Mouse (Mus musculus) kidney, embryonic 14.5 days (tissue): ENCODE results near the gene Ptma. TPM values are rescaled to one million over a fixed set of nuclear protein-coding genes. Genes with fewer than 3 reads are reported as not detected.

Source experiments
- ATAC-seq: fragments of 200-750 bp; cut with Nextera tagmentation; 2 replicates; pipeline ENCODE4 v1.8.0; 2017; ENCODE audit warnings: moderate number of reproducible peaks, mild to moderate bottlenecking, moderate TSS enrichment, moderate library complexity; ENCODE audit not compliant: low FRiP score, low TSS enrichment
- H3K27ac ChIP-seq: fragments of 300-500 bp; sonication (generic); 2 replicates; pipeline ENCODE4 v1.5.1; 2014; ENCODE audit warnings: low read depth, mild to moderate bottlenecking, low read length, moderate library complexity, mixed read lengths
- H3K27me3 ChIP-seq: fragments of 300-500 bp; sonication (generic); 2 replicates; pipeline ENCODE4 v1.6.1; 2014; ENCODE audit warnings: mild to moderate bottlenecking, low read length; ENCODE audit not compliant: control insufficient read depth, insufficient read depth
- H3K36me3 ChIP-seq: fragments of 300-500 bp; sonication (generic); 2 replicates; pipeline ENCODE4 v1.6.1; 2014; ENCODE audit warnings: low read length, mixed read lengths; ENCODE audit not compliant: control insufficient read depth, insufficient read depth
- H3K4me1 ChIP-seq: fragments of 300-500 bp; sonication (generic); 2 replicates; pipeline ENCODE4 v1.6.1; 2014; ENCODE audit warnings: low read length, mixed read lengths; ENCODE audit not compliant: control insufficient read depth, insufficient read depth
- H3K4me2 ChIP-seq: fragments of 300-500 bp; sonication (generic); replicated peaks from 2 replicates; pipeline ENCODE4 v1.6.1; 2014; ENCODE audit warnings: low read depth, mild to moderate bottlenecking, low read length
- H3K4me3 ChIP-seq: fragments of 300-500 bp; sonication (generic); 2 replicates; pipeline ENCODE4 v1.5.1; 2014; ENCODE audit warnings: mild to moderate bottlenecking, low read length
- H3K9ac ChIP-seq: fragments of 300-500 bp; sonication (generic); 2 replicates; pipeline ENCODE4 v1.6.1; 2014; ENCODE audit warnings: low read depth, mild to moderate bottlenecking, low read length, moderate library complexity
- H3K9me3 ChIP-seq: fragments of 300-500 bp; sonication (generic); 2 replicates; pipeline ENCODE4 v1.6.1; 2016; ENCODE audit warnings: low read length; ENCODE audit not compliant: control insufficient read depth
- WGBS: fragments of 180-500 bp; shearing (Covaris S2); extraction: QIAGEN DNeasy Blood & Tissue Kit; methylation state at CpG from one replicate; pipeline ENCODE4 v1.1.7; 2014; 5-methylcytosine and 5-hydroxymethylcytosine counted together
- polyA plus RNA-seq: library from polyadenylated mRNA; unstranded; fragments of >200 nt; fragmentation: Nextera tagmentation; extraction: Ambion mirVana; gene quantifications from 2 replicates; pipeline ENCODE4 v1.2.1, GENCODE M21; 2014

Ptma gene
- polyA plus RNA-seq, 1 experiment from 2014 or later: 3,750 TPM

- H3K4me2 ChIP-seq: no peak overlapping the region
- 62% methylated on average over 7 of the region's 7 CpGs for WGBS
These were observed 34.9 kb upstream of the Ptma start for GRCm38 (mm10) chr1:86491533-86492094.

DNA sequence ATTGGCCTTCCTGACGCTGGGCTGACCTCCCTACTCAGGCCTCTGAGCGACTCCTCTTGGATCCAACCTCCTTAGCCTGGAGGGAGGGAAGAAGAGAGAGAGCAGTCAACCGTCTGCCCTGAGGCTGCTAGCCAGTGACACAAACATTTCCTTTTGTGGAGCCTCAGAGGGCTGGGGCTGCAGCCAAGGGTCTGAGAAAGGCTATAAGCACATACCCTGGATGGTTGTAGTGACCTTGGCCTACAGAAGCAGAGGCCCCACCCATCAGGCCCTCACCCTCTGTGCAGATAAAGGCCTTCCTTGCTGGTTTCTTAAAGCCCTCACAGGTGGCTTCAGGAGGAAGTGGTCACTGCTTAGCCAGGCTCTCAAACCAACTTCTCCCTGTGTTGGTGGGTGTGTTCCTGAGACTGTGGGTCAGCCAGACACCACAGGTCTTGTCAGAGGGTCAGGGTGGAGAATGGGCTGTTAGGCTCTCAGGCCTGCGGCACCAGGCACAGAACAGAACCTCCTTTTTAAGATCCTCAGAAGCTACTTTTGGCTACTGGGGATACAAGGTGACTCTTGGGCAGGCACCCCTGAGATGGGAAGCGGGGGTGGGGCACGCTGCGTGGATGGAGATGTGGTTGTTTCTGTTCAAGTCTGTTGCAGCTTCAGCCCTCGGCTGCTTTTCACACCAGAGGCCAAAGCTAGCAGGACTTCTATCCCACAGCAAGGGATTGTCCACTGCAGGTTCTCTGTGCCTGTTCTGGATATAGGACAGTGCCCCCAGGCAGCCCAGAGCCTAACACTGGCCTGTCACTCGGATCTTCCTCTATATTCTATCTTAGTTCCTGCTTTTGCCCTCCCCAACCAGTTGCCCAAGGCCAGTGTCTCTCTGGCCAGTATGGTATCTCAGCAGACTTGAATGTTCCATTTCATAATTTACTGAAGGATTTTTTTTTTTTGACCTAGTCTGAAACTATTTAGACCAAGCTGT lies 34.1 kb upstream of the Ptma start:
- Histone ChIP-seq H3K4me2 (no peak overlapping the region), H3K27me3 (no peaks in the 10 kb centered on the region)
- ATAC-seq: no peak

More at GRCm38 (mm10) chr1:86491533-86492094, 34.9 kb upstream of the Ptma start:
- no peak for ATAC-seq
- Histone ChIP-seq H3K36me3 (no peaks in the 10 kb centered on the region), H3K9me3 (no peaks in the 10 kb centered on the region), H3K9ac (peak overlapping the region; percentile 25; the same call in 1 of the 2 replicates), H3K27ac (peak overlapping the region; percentile 87), H3K4me3 (no peak overlapping the region), H3K27me3 (no peaks in the 10 kb centered on the region), H3K4me1 (peaks cover 30% of the 10 kb centered on the region)

DNA sequence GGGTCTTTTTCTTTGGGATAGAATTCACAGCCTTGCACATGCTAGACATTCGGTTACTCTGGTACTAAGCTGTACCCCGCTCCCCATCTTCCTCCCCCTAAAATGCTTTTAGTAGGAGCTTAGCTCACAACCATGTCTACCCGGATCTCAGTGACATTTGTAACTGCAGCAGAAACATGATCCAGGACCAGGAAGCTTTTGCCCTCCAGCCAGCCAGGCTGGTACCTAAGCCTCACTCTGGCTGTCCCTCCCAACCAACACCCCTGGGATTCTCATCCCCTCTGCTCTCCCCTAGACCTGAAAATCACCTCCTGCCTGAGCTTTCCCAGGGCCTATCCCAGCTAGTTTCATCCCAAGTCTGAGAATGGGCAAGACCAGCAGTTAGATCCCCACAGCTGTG lies 32.7 kb upstream of the Ptma start:
- no peak overlapping the region for H3K4me3 ChIP-seq
- H3K4me1 ChIP-seq: peaks cover 39% of the 10 kb centered on the region
- 61% methylated on average over 3 of the region's 3 CpGs for WGBS
- no peak overlapping the region for H3K4me2 ChIP-seq
- no peaks in the 10 kb centered on the region for H3K9me3 ChIP-seq
- no peak for ATAC-seq
- no peaks in the 10 kb centered on the region for H3K27me3 ChIP-seq
- H3K36me3 ChIP-seq: no peaks in the 10 kb centered on the region
- no peak overlapping the region for H3K9ac ChIP-seq
- H3K27ac ChIP-seq: no peak overlapping the region

More for the DNA sequence above, 34.1 kb upstream of the Ptma start:
- 64% methylated on average over 9 of the region's 9 CpGs for WGBS
- peak overlapping the region; percentile 25; the same call in 1 of the 2 replicates for H3K9ac ChIP-seq
- no peaks in the 10 kb centered on the region for H3K9me3 ChIP-seq
- H3K4me3 ChIP-seq: no peak overlapping the region
- H3K27ac ChIP-seq: peak overlapping the region; percentile 87
- peaks cover 34% of the 10 kb centered on the region for H3K4me1 ChIP-seq
- no peaks in the 10 kb centered on the region for H3K36me3 ChIP-seq

GRCm38 (mm10) chr1:86496340-86496739 lies 30.2 kb upstream of the Ptma start:
- Histone ChIP-seq H3K36me3 (no peaks in the 10 kb centered on the region), H3K27me3 (no peaks in the 10 kb centered on the region), H3K9me3 (no peaks in the 10 kb centered on the region), H3K27ac (no peak overlapping the region), H3K9ac (no peak overlapping the region), H3K4me2 (no peak overlapping the region), H3K4me1 (peaks cover 35% of the 10 kb centered on the region), H3K4me3 (no peak overlapping the region)
- 95% methylated on average over 4 of the region's 4 CpGs for WGBS
- ATAC-seq: no peak

DNA sequence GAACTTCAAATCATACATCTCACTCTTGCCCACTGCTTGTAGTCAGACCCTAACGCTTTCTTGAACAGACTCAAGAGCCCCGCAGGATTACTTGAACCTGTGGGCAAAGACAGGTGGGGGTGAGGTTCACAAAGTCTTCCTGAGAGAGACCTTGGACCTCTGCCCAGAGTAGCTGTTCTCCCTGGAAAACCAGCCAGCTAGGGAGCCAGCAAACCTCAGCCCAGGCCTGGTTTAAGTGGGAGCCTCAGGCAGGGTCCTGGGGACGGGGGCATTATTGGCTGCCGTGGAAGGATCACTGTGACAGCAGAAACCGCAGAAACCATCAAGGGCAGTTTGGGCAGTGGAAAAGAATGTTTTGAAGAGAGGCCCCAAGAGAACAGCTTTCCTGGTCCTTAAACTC lies 29.2 kb upstream of the Ptma start:
- no peak for ATAC-seq
- Histone ChIP-seq H3K4me1 (peaks cover 34% of the 10 kb centered on the region), H3K27ac (peak overlapping the region; percentile 79), H3K9me3 (no peaks in the 10 kb centered on the region), H3K4me2 (no peak overlapping the region), H3K4me3 (no peak overlapping the region), H3K36me3 (no peaks in the 10 kb centered on the region), H3K27me3 (no peaks in the 10 kb centered on the region), H3K9ac (no peak overlapping the region)
- WGBS: 70% methylated on average over 5 of the region's 5 CpGs

DNA sequence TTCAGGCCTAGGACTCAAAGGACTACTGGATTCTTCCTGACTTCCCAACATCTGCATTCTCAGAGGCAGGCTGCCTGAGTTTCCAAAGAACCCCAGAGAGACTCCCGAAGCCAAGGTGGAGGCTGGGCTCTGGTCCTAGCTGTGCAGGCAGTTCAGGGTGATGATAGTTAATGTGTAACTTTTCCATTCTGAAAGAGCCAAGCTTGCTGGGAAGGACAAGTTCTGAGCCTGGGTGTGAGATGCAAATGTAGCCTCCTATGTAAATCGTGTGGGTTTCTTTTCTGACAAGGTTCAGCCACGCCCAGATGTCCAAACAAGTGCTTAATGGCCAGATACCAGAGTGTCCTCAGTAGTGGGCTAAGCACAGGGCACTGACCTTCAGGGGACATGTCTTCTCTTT lies 28.5 kb upstream of the Ptma start:
- Histone ChIP-seq H3K27me3 (no peaks in the 10 kb centered on the region), H3K9ac (no peak overlapping the region), H3K36me3 (no peaks in the 10 kb centered on the region), H3K27ac (peak overlapping the region; percentile 79), H3K4me3 (no peak overlapping the region), H3K4me2 (no peak overlapping the region), H3K9me3 (no peaks in the 10 kb centered on the region), H3K4me1 (peaks cover 37% of the 10 kb centered on the region)
- ATAC-seq: no peak
- 55% methylated on average over 3 of the region's 3 CpGs for WGBS

- Histone ChIP-seq H3K36me3 (no peaks in the 10 kb centered on the region), H3K4me3 (no peak overlapping the region), H3K27me3 (no peaks in the 10 kb centered on the region), H3K4me1 (peaks cover 44% of the 10 kb centered on the region), H3K4me2 (no peak overlapping the region), H3K27ac (peak overlapping the region; percentile 79), H3K9ac (no peak overlapping the region), H3K9me3 (no peaks in the 10 kb centered on the region)
- 50% methylated on average over 1 of the region's 1 CpGs for WGBS
- ATAC-seq: no peak
These were observed 27.9 kb upstream of the Ptma start for GRCm38 (mm10) chr1:86498611-86499010.

GRCm38 (mm10) chr1:86499903-86500302 lies 26.6 kb upstream of the Ptma start:
- no peaks in the 10 kb centered on the region for H3K9me3 ChIP-seq
- 40% methylated on average over 3 of the region's 3 CpGs for WGBS
- H3K4me1 ChIP-seq: peaks cover 51% of the 10 kb centered on the region
- H3K4me2 ChIP-seq: no peak overlapping the region
- H3K9ac ChIP-seq: no peak overlapping the region
- no peaks in the 10 kb centered on the region for H3K27me3 ChIP-seq
- H3K4me3 ChIP-seq: no peak overlapping the region
- 0 out of 2 replicates have a peak overlapping the region, but pooled peaks have one; percentile 42 for H3K27ac ChIP-seq
- no peaks in the 10 kb centered on the region for H3K36me3 ChIP-seq
- no peak for ATAC-seq

GRCm38 (mm10) chr1:86500681-86501080 lies 25.8 kb upstream of the Ptma start:
- 69% methylated on average over 4 of the region's 4 CpGs for WGBS
- Histone ChIP-seq H3K27me3 (no peaks in the 10 kb centered on the region), H3K27ac (no peak overlapping the region), H3K36me3 (no peaks in the 10 kb centered on the region), H3K4me1 (peaks cover 59% of the 10 kb centered on the region), H3K4me3 (no peak overlapping the region), H3K4me2 (no peak overlapping the region), H3K9me3 (no peaks in the 10 kb centered on the region), H3K9ac (no peak overlapping the region)
- no peak for ATAC-seq
